Comparison of ENCODE assay signal across 9 mouse cellular contexts in genomic region chr12:69333547-69333946, GRCm38 (mm10). TPM values are rescaled to one million over a fixed set of nuclear protein-coding genes. Genes with fewer than 3 reads are reported as not detected.
A peak's percentile ranks its signal among the peaks of the same experiment; 100 is the strongest.
DNase-seq lines count a peak whose midpoint lies in the region; ATAC-seq lines count a peak whose summit lies in the region.
"Had no signal": no experiment of that assay in that cellular context is flagged by ENCODE, and none has a peak within 500 bp of the region (broad histone marks: within the 10 kb centered on the region; RNA-seq: fewer than 3 reads in every experiment).

No protein-coding gene starts in this region.

- 91% methylated on average over 2 of the region's 2 CpGs for WGBS in hindbrain, embryonic 14.5 days
- 90% methylated on average over 2 of the region's 2 CpGs for WGBS in hindbrain, embryonic 16.5 days
- WGBS in neural tube, embryonic 15.5 days: 90% methylated on average over 2 of the region's 2 CpGs

- ATAC-seq in hindbrain, embryonic 14.5 days (ENCODE audit: low FRiP score): no peak
- no peak for ATAC-seq in hindbrain, embryonic 16.5 days
- no peak for ATAC-seq in neural tube, embryonic 15.5 days (ENCODE audit: low FRiP score)

- peaks cover 93% of the 10 kb centered on the region for H3K36me3 ChIP-seq in hindbrain, embryonic 14.5 days (replicated peaks; ENCODE audit: control insufficient read depth, insufficient read depth)
- H3K36me3 ChIP-seq in hindbrain, embryonic 16.5 days (ENCODE audit: control insufficient read depth, insufficient read depth, low read length): peaks cover 14% of the 10 kb centered on the region; the same call in 1 of the 2 replicates
- peaks cover 56% of the 10 kb centered on the region for H3K36me3 ChIP-seq in neural tube, embryonic 15.5 days

- H3K9ac ChIP-seq in hindbrain, embryonic 14.5 days: no peak overlapping the region
- H3K9ac ChIP-seq in hindbrain, embryonic 16.5 days (ENCODE audit: low read depth, low read length): no peak overlapping the region
- H3K9ac ChIP-seq in neural tube, embryonic 15.5 days (replicated peaks): no peak overlapping the region

- no peaks in the 10 kb centered on the region for H3K27me3 ChIP-seq in hindbrain, embryonic 14.5 days (ENCODE audit: control insufficient read depth, insufficient read depth, low read length)
- H3K27me3 ChIP-seq in hindbrain, embryonic 16.5 days (replicated peaks; ENCODE audit: control insufficient read depth, insufficient read depth, low read length): no peaks in the 10 kb centered on the region
- no peaks in the 10 kb centered on the region for H3K27me3 ChIP-seq in neural tube, embryonic 15.5 days (replicated peaks)

- peak; percentile 49 for DNase-seq in hindbrain, embryonic 14.5 days (ENCODE audit: low spot score)
- DNase-seq in B cell, adult 2 months: peak; percentile 56 to 62
- DNase-seq in MN1 (ENCODE audit: low spot score): peak; percentile 51
- peak; percentile 80 for DNase-seq in induced T-regulatory cell, adult 2 months (ENCODE audit: low read depth)
- DNase-seq in natural killer cell, adult 2 months (ENCODE audit: low spot score in 2 of 2): peak; percentile 32 to 39
- no peak for DNase-seq in left cerebral cortex, adult 8-10 months (ENCODE audit: low spot score in 2 of 2)

- no peak overlapping the region for H3K27ac ChIP-seq in hindbrain, embryonic 14.5 days
- no peak overlapping the region for H3K27ac ChIP-seq in hindbrain, embryonic 16.5 days (ENCODE audit: low read depth, low read length)
- H3K27ac ChIP-seq in neural tube, embryonic 15.5 days (replicated peaks): no peak overlapping the region

- H3K4me1 ChIP-seq in hindbrain, embryonic 14.5 days (replicated peaks; ENCODE audit: control insufficient read depth, insufficient read depth, low read length): no peaks in the 10 kb centered on the region
- H3K4me1 ChIP-seq in hindbrain, embryonic 16.5 days (ENCODE audit: control insufficient read depth, insufficient read depth, low read depth, low read length): no peaks in the 10 kb centered on the region
- no peaks in the 10 kb centered on the region for H3K4me1 ChIP-seq in neural tube, embryonic 15.5 days

- no peak overlapping the region for H3K4me2 ChIP-seq in hindbrain, embryonic 14.5 days (replicated peaks)
- no peak overlapping the region for H3K4me2 ChIP-seq in hindbrain, embryonic 16.5 days (ENCODE audit: low read length)
- no peak overlapping the region for H3K4me2 ChIP-seq in neural tube, embryonic 15.5 days

- no peak overlapping the region for H3K4me3 ChIP-seq in hindbrain, embryonic 14.5 days (replicated peaks; ENCODE audit: low read length)
- no peak overlapping the region for H3K4me3 ChIP-seq in hindbrain, embryonic 16.5 days (ENCODE audit: low read length)
- no peak overlapping the region for H3K4me3 ChIP-seq in neural tube, embryonic 15.5 days (replicated peaks)
- H3K4me3 ChIP-seq: myocyte had no signal

- no peaks in the 10 kb centered on the region for H3K9me3 ChIP-seq in hindbrain, embryonic 14.5 days (ENCODE audit: control insufficient read depth, low read length)
- no peaks in the 10 kb centered on the region for H3K9me3 ChIP-seq in hindbrain, embryonic 16.5 days (ENCODE audit: control insufficient read depth, low read length)
- H3K9me3 ChIP-seq in neural tube, embryonic 15.5 days (replicated peaks): no peaks in the 10 kb centered on the region

RNA-seq across cellular contexts. Expression of gene Nemf, which starts 23.4 kb away (rescaled TPM):
- 77.2 and 80.9 TPM in 2 replicates for polyA plus RNA-seq in hindbrain, embryonic 14.5 days (2014; fragmentation: Nextera tagmentation; extraction: Ambion mirVana)
- polyA plus RNA-seq in hindbrain, embryonic 16.5 days (2015; fragmentation: Nextera tagmentation; extraction: Ambion mirVana): 82.4 and 85.0 TPM in 2 replicates
- 89.8 and 91.1 TPM in 2 replicates for polyA plus RNA-seq in neural tube, embryonic 15.5 days (2015; fragmentation: Nextera tagmentation; extraction: Ambion mirVana)
- total RNA-seq in left cerebral cortex, adult 8-10 months (2022): 10 to 100 TPM; 43.7 to 46.5 (median 45.8) TPM

RNA-seq across cellular contexts. Expression of gene Klhdc2, which starts 37.1 kb away (rescaled TPM):
- 286 TPM in 2 replicates for polyA plus RNA-seq in hindbrain, embryonic 14.5 days (2014; fragmentation: Nextera tagmentation; extraction: Ambion mirVana)
- polyA plus RNA-seq in hindbrain, embryonic 16.5 days (2015; fragmentation: Nextera tagmentation; extraction: Ambion mirVana): 246 and 255 TPM in 2 replicates
- 231 and 265 TPM in 2 replicates for polyA plus RNA-seq in neural tube, embryonic 15.5 days (2015; fragmentation: Nextera tagmentation; extraction: Ambion mirVana)
- total RNA-seq in left cerebral cortex, adult 8-10 months (2022): 100 to 1,000 TPM; 126 to 141 (median 133) TPM

RNA-seq across cellular contexts. Expression of gene Arf6, which starts 38.4 kb away (rescaled TPM):
- 34.5 and 36.5 TPM in 2 replicates for polyA plus RNA-seq in hindbrain, embryonic 14.5 days (2014; fragmentation: Nextera tagmentation; extraction: Ambion mirVana)
- polyA plus RNA-seq in hindbrain, embryonic 16.5 days (2015; fragmentation: Nextera tagmentation; extraction: Ambion mirVana): 20.7 and 21.8 TPM in 2 replicates
- 28.3 and 33.5 TPM in 2 replicates for polyA plus RNA-seq in neural tube, embryonic 15.5 days (2015; fragmentation: Nextera tagmentation; extraction: Ambion mirVana)
- total RNA-seq in left cerebral cortex, adult 8-10 months (2022): 10 to 100 TPM; 53.1 to 59.5 (median 56.7) TPM

RNA-seq across cellular contexts. Expression of gene Gm9887, which starts 38.7 kb away (rescaled TPM):
- 1.4 and 1.7 TPM in 2 replicates for polyA plus RNA-seq in hindbrain, embryonic 14.5 days (2014; fragmentation: Nextera tagmentation; extraction: Ambion mirVana)
- polyA plus RNA-seq in hindbrain, embryonic 16.5 days (2015; fragmentation: Nextera tagmentation; extraction: Ambion mirVana): 0.56 and 0.66 TPM in 2 replicates
- polyA plus RNA-seq in neural tube, embryonic 15.5 days (2015; fragmentation: Nextera tagmentation; extraction: Ambion mirVana): 0.82 and 0.87 TPM in 2 replicates
- 1 to 10 TPM in 1 of 4 experiments, under 1 TPM in 1, not detected in 2; 0.87 to 1.6 TPM for total RNA-seq in left cerebral cortex, adult 8-10 months (2022)

Comparison
In these comparisons a context has a peak if more than half of its experiments do, and no peak if none do; other contexts are left out.
1. DNase-seq: peak in hindbrain, embryonic 14.5 days (single experiment), B cell, adult 2 months (2 of 2), MN1 (single experiment), induced T-regulatory cell, adult 2 months (single experiment) and natural killer cell, adult 2 months (2 of 2); none in left cerebral cortex, adult 8-10 months (0 of 2).